Mouse (Mus musculus) forebrain, embryonic 16.5 days (tissue): ENCODE data around the gene Slc7a14. TPM values are rescaled to one million over a fixed set of nuclear protein-coding genes. Genes with fewer than 3 reads are reported as not detected.

Experiments
- ATAC-seq: fragments of 200-750 bp; cut with Nextera tagmentation; 2 replicates; pipeline ENCODE4 v1.8.0; 2017; ENCODE audit warnings: mild to moderate bottlenecking, moderate library complexity
- H3K27ac ChIP-seq: fragments of 300-500 bp; sonication (generic); 2 replicates; pipeline ENCODE4 v1.5.1; 2014; ENCODE audit warnings: low read length, control low read depth
- H3K27me3 ChIP-seq: fragments of 300-500 bp; sonication (generic); replicated peaks from 2 replicates; pipeline ENCODE4 v1.6.1; 2014; ENCODE audit warnings: low read length; ENCODE audit not compliant: control insufficient read depth, insufficient read depth
- H3K36me3 ChIP-seq: fragments of 300-500 bp; sonication (generic); 2 replicates; pipeline ENCODE4 v1.6.1; 2014; ENCODE audit not compliant: control insufficient read depth, insufficient read depth
- H3K4me1 ChIP-seq: fragments of 300-500 bp; sonication (generic); replicated peaks from 2 replicates; pipeline ENCODE4 v1.6.1; 2014; ENCODE audit warnings: low read length; ENCODE audit not compliant: control insufficient read depth, insufficient read depth
- H3K4me2 ChIP-seq: fragments of 300-500 bp; sonication (generic); 2 replicates; pipeline ENCODE4 v1.6.1; 2014; ENCODE audit warnings: mild to moderate bottlenecking, low read length, control low read depth
- H3K4me3 ChIP-seq: fragments of 300-500 bp; sonication (generic); replicated peaks from 2 replicates; pipeline ENCODE4 v1.5.1; 2014; ENCODE audit warnings: mild to moderate bottlenecking, low read length, control low read depth
- H3K9ac ChIP-seq: fragments of 300-500 bp; sonication (generic); replicated peaks from 2 replicates; pipeline ENCODE4 v1.6.1; 2014; ENCODE audit warnings: low read depth, low read length, control low read depth
- H3K9me3 ChIP-seq: fragments of 300-500 bp; sonication (generic); 2 replicates; pipeline ENCODE4 v1.6.1; 2016; ENCODE audit warnings: low read length; ENCODE audit not compliant: control insufficient read depth
- WGBS: fragments of 180-500 bp; shearing (Covaris S2); extraction: QIAGEN DNeasy Blood & Tissue Kit; methylation state at CpG from one replicate; pipeline ENCODE4 v1.1.7; 2014; 5-methylcytosine and 5-hydroxymethylcytosine counted together
- polyA plus RNA-seq: library from polyadenylated mRNA; unstranded; fragments of >200 nt; fragmentation: Nextera tagmentation; extraction: Ambion mirVana; gene quantifications from 2 replicates; pipeline ENCODE4 v1.2.1, GENCODE M21; 2015

Gene Slc7a14
- polyA plus RNA-seq, 1 experiment from 2014 or later, result 5.9 TPM

GRCm38 (mm10) chr3:31266941-31267340 is 43.2 kb downstream of the Slc7a14 start:
- no peak overlapping the region for H3K4me2 ChIP-seq
- no peak for ATAC-seq
- H3K9me3 ChIP-seq, result no peaks in the 10 kb centered on the region
- no peaks in the 10 kb centered on the region for H3K27me3 ChIP-seq
- 92% methylated on average over 7 of the region's 7 CpGs for WGBS
- H3K4me1 ChIP-seq, result peaks cover 3% of the 10 kb centered on the region
- H3K27ac ChIP-seq, result no peak overlapping the region
- no peak overlapping the region for H3K4me3 ChIP-seq
- no peak overlapping the region for H3K9ac ChIP-seq
- no peaks in the 10 kb centered on the region for H3K36me3 ChIP-seq

DNA sequence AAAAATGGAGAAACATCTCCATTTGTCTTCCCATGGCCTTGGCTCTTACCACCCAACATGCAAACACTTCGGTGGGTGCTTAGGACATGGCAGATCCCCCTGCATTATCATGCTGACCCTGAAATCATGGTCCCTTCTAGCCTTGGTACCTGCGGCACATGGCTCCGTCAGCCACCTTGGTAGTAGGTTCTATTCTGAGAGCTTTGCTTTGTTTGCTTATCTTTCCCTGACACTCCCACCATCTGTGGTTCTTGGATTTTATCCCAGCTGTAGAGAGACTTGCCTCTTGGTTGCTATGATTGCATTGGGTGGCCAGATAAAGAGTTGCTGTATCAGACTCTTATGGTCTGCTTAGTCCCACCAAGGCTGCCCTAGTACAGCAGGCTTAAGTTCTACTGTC is 46.6 kb downstream of the Slc7a14 start:
- Histone ChIP-seq H3K27me3 (no peaks in the 10 kb centered on the region), H3K4me3 (no peak overlapping the region)
- 91% methylated on average over 3 of the region's 3 CpGs for WGBS

GRCm38 (mm10) chr3:31261418-31262014 is 48.7 kb downstream of the Slc7a14 start:
- Histone ChIP-seq H3K9me3 (no peaks in the 10 kb centered on the region), H3K27me3 (no peaks in the 10 kb centered on the region), H3K27ac (no peak overlapping the region), H3K4me3 (no peak overlapping the region), H3K9ac (no peak overlapping the region), H3K4me1 (peaks cover 11% of the 10 kb centered on the region), H3K36me3 (no peaks in the 10 kb centered on the region), H3K4me2 (no peak overlapping the region)
- WGBS, result 33% methylated on average over 7 of the region's 7 CpGs
- ATAC-seq, result peak; percentile 51; the same call in 1 of the 2 replicates

More for the DNA sequence above, 46.6 kb downstream of the Slc7a14 start:
- H3K36me3 ChIP-seq, result no peaks in the 10 kb centered on the region
- H3K4me2 ChIP-seq, result no peak overlapping the region
- H3K9me3 ChIP-seq, result no peaks in the 10 kb centered on the region
- H3K9ac ChIP-seq, result no peak overlapping the region
- no peak overlapping the region for H3K27ac ChIP-seq
- peaks cover 11% of the 10 kb centered on the region for H3K4me1 ChIP-seq
- no peak for ATAC-seq

DNA sequence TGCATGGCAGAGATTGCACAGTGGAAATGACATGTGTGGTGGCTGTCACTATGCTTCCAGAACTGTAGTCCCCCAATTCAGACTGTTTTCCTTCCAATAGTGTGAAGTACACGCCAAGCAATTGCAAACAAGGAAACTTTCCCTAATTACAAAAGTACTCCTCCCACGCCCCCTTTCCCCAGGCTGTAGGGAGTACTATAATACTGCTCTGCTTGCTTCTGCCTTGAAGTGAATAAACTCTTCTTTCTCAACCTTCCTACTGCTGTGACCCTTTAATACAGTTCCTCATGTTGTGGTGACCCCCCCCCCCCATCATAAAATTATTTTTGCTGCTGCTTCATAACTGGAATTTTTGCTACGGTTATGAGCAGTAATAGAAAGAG is 49.2 kb downstream of the Slc7a14 start:
- peak; percentile 51 for ATAC-seq
- Histone ChIP-seq H3K4me1 (peaks cover 11% of the 10 kb centered on the region), H3K9me3 (no peaks in the 10 kb centered on the region), H3K4me2 (no peak overlapping the region), H3K4me3 (no peak overlapping the region), H3K27ac (no peak overlapping the region), H3K36me3 (no peaks in the 10 kb centered on the region), H3K27me3 (no peaks in the 10 kb centered on the region), H3K9ac (no peak overlapping the region)
- 29% methylated on average over 3 of the region's 3 CpGs for WGBS

GRCm38 (mm10) chr3:31260329-31260963 is 49.7 kb downstream of the Slc7a14 start:
- 13% methylated on average over 7 of the region's 7 CpGs for WGBS

DNA sequence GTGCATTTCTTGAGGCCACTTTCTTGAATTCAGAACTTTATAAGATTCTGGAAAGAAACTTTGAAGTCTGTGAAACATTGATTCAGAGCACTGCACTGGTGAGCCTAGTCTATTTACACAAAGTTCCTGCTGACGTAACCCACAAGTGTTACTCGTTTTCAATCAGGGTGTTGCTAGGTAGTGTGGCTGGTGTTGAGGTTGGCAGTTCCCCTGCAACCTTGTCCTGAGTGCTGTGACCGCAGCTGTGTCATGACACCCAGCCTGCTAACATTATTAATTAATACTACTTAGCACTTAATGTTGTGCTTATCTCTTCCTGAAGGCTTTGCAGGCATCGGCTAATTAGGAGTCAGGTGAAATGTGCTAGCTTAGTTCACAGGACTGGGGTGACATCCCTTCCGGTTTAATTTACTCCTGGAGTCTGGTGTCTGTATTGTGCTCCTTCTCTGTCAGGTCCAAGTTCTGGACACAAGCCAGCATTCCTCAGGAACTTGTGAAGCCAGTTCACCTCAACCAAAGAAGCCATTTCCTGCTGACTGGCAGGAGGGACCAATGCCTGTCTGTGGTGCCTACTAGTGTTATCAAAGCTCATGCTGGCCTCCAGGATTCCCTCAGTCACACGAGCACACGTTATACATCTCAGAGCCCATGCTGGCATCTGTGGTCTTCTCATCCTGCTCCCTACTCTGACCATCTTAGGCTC is 50.5 kb downstream of the Slc7a14 start:
- 75% methylated on average over 7 of the region's 7 CpGs for WGBS
- Histone ChIP-seq H3K4me2 (no peak overlapping the region), H3K27me3 (no peaks in the 10 kb centered on the region), H3K9me3 (no peaks in the 10 kb centered on the region), H3K27ac (no peak overlapping the region), H3K4me3 (no peak overlapping the region), H3K4me1 (peaks cover 11% of the 10 kb centered on the region), H3K36me3 (no peaks in the 10 kb centered on the region), H3K9ac (no peak overlapping the region)
- no peak for ATAC-seq

More at GRCm38 (mm10) chr3:31260329-31260963, 49.7 kb downstream of the Slc7a14 start:
- no peak overlapping the region for H3K9ac ChIP-seq
- no peaks in the 10 kb centered on the region for H3K36me3 ChIP-seq
- no peak overlapping the region for H3K4me3 ChIP-seq
- ATAC-seq, result peak; percentile 52; the same call in 1 of the 2 replicates
- H3K4me1 ChIP-seq, result peaks cover 11% of the 10 kb centered on the region
- H3K9me3 ChIP-seq, result no peaks in the 10 kb centered on the region
- H3K4me2 ChIP-seq, result no peak overlapping the region
- H3K27me3 ChIP-seq, result no peaks in the 10 kb centered on the region
- no peak overlapping the region for H3K27ac ChIP-seq

- WGBS, result 85% methylated on average over 7 of the region's 7 CpGs
- ATAC-seq, result no peak
- Histone ChIP-seq H3K9me3 (no peaks in the 10 kb centered on the region), H3K9ac (no peak overlapping the region), H3K4me2 (no peak overlapping the region), H3K27me3 (no peaks in the 10 kb centered on the region), H3K36me3 (no peaks in the 10 kb centered on the region), H3K4me1 (no peaks in the 10 kb centered on the region), H3K4me3 (no peak overlapping the region), H3K27ac (no peak overlapping the region)
Measured at GRCm38 (mm10) chr3:31254427-31254826, 55.8 kb downstream of the Slc7a14 start.

DNA sequence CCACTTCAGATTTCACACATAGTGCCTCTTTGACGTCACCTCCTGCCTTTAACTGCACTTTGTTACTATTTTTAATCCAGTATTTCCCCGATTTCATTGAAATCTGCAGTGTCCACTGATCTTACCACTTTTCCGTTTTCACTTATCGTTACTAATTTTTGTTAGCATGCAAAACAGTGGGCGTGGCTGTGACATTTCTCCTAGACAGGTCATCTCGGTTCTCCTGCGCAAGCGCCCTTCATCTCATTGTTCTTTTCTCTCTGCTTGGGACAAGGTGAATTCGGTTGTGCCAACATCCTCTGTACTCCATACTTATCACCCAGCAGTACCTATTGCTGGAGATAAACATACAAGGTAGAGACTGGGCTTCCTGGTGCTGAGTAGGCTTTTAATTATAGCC is 56.3 kb downstream of the Slc7a14 start:
- Histone ChIP-seq H3K4me3 (no peak overlapping the region), H3K9me3 (no peaks in the 10 kb centered on the region), H3K27me3 (no peaks in the 10 kb centered on the region), H3K27ac (no peak overlapping the region), H3K4me2 (no peak overlapping the region), H3K4me1 (no peaks in the 10 kb centered on the region), H3K36me3 (no peaks in the 10 kb centered on the region), H3K9ac (no peak overlapping the region)
- no peak for ATAC-seq
- 89% methylated on average over 9 of the region's 9 CpGs for WGBS

GRCm38 (mm10) chr3:31252566-31252965 is 57.6 kb downstream of the Slc7a14 start:
- Histone ChIP-seq H3K4me1 (no peaks in the 10 kb centered on the region), H3K9me3 (no peaks in the 10 kb centered on the region), H3K4me3 (no peak overlapping the region), H3K27me3 (no peaks in the 10 kb centered on the region), H3K27ac (no peak overlapping the region), H3K36me3 (no peaks in the 10 kb centered on the region), H3K4me2 (no peak overlapping the region), H3K9ac (no peak overlapping the region)
- 84% methylated on average over 3 of the region's 3 CpGs for WGBS
- no peak for ATAC-seq
